Mouse (Mus musculus) retina, adult 2 months (tissue): ENCODE data around the gene Clasp2.

Source experiments
- DNase-seq: peaks from one replicate; pipeline ENCODE4 v3.0.0-alpha.2; 2012; ENCODE audit warnings: low read depth, low spot score

Clasp2 gene

GRCm38 (mm10) chr9:113931375-113932099, 190.3 kb downstream of the Clasp2 start:
- DNase-seq = no peak

DNA sequence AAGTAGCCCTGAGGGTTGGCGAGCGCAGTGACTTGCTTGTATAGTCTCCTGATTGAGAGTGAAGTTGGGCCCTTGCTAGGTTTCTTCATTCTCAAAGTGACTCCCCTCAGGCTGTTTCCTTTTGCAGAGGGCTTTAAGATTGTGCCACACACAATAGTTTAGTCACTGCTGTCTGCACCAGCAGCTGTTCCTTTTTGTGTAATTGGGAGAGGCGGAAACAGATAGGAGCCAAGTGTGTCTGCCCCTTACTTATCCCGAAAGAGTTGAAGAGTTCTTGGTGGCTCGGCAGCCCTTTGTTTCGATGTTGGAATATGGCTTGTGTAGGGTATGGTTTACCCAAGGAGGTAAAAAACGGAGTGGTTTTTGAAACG, 190.8 kb downstream of the Clasp2 start:
- no peak for DNase-seq

- DNase-seq = no peak
Measured at GRCm38 (mm10) chr9:113932501-113932900, 191.2 kb downstream of the Clasp2 start.

- no peak for DNase-seq
Measured at GRCm38 (mm10) chr9:113935638-113936037, 194.4 kb downstream of the Clasp2 start.

DNA sequence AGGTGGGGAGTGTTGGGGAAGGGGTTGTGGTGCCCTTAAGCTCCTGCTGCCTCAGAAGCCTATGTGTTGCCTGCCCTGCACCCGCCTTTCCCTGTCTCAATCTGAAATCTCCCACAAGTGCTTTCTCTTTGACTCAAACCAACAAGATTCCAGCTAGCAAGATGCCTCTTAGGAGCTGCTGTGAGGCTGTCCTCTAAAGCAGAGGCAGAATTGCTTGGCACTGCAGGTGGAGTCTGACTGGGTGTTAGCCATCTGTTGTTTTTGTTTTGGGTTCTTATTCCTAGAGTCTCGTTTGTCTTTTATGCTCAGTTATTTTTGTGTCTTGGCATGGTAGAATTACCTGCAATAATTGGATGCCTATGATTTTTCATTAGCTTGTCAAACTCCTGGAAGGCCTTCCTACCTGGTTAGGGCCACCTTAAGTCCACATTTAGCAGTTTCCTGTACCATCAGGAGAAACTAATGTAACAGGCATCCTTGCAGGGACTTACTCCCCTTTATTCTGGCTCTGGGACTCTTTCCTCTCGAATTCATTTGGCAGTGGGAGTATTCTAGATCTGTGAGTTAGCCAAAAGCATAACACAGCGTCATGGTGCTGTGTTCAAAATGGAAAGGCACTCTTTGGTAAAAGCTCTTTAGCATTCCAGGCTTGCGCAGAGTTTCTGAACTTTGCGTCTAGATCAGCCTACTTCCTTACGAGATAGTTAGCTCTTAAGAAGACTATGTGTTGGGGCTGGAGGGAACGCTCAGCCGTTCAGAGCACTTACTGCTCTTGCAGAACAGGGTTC, 198.0 kb downstream of the Clasp2 start:
- DNase-seq = no peak

- no peak for DNase-seq
Measured at GRCm38 (mm10) chr9:113941103-113941805, 200.0 kb downstream of the Clasp2 start.

DNA sequence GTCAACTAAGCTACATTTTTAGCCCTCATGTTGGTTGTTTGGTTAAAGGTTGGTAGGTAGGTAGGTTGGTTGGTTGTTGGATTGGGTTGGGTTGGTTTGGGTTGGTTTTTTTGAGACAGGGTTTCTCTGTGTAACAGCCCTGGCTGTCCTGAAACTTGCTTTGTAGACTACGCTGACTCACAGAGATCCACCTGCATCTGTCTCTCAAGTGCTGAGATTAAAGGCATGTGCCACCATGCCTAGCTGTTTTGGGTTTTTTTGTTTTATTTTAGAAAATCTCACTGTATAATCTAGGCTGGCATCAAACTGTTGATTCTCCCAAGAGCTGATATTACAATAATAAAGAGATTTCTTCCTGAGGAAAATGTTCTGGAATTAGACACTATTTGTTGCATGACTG, 202.1 kb downstream of the Clasp2 start:
- DNase-seq = no peak

- no peak for DNase-seq
Measured at GRCm38 (mm10) chr9:113947216-113947615, 205.9 kb downstream of the Clasp2 start.

GRCm38 (mm10) chr9:113957777-113958176, 216.5 kb downstream of the Clasp2 start:
- no peak for DNase-seq

GRCm38 (mm10) chr9:113963718-113964117, 222.4 kb downstream of the Clasp2 start:
- no peak for DNase-seq

DNA sequence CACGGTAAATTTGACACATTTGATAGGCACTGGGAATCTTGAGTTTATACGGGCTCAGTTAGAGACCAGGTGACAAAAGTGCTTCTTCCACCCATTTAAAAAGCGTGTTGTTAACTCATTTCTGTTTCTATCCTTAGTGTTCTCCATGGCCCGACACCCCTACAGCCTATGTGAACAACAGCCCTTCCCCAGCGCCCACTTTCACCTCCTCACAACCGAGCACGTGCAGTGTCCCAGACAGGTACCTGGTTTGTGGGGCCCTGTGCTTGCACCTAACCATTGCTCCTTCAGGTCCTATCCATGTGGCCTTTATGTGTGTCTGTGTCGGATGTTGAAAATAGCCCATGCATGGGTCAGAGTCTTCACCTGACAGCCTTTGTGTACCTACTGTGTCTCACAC, 223.1 kb downstream of the Clasp2 start:
- DNase-seq = no peak

GRCm38 (mm10) chr9:113966838-113967237, 225.6 kb downstream of the Clasp2 start:
- no peak for DNase-seq

- DNase-seq = no peak
Measured at GRCm38 (mm10) chr9:113968967-113969366, 227.7 kb downstream of the Clasp2 start.
